In the genomic region with DNA sequence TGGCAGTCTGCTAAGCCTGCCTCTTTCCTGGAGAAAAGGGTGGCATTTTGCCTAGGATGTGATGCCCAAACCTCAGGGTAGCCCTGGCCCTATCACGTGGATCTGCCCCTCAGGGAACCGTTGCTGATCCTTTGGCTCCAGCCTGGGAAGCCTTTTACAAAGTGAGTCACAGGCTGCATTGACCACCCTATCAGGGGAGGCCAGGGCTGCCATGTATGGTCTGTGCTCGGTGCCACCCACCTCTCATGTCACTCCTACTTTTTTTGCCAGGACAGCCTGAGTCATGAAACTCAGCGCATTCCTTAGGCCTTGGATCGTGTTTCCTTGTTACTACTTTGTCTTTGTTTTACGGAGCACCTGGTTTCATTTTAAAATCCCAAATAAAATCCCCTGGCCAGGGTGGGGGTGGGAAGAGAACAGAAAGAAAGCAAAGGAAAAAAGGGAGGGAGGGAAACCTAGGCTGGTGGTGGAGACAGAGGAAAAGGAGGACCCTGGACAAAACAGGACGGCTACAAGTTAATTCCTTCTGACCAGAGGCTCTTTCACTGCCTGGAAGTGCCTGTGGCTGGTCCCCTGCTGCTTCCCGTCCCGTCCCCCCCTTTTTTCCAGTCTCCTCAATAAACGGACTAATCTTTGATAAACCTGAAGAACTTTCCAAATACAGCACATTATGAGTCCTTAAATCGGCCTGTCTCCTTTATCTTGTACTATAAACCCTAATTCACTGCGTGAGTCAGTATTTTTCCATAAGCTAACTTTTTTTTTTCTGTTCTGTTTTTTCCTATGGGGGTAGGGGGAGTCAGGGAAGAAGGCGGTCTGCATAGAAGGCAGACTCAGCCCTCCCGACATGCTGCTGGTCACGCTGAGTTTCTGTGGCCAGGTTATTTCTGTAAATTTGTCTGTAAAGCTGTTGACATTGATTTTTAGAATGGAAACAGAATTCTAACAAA, we compare ENCODE assay signal across 8 mouse cellular contexts. TPM values are rescaled to one million over a fixed set of nuclear protein-coding genes. Genes with fewer than 3 reads are reported as not detected.
A peak's percentile ranks its signal among the peaks of the same experiment; 100 is the strongest.
DNase-seq lines count a peak whose midpoint lies in the region; ATAC-seq and TF ChIP-seq lines count a peak whose summit lies in the region.

No protein-coding gene starts in this region.

- peak overlapping the region; percentile 83 for H3K27ac ChIP-seq in cerebellum, adult 2 months (ENCODE audit: insufficient read depth, low read length)
- peak overlapping the region; percentile 65 for H3K27ac ChIP-seq in hindbrain, embryonic 15.5 days (replicated peaks)
- H3K27ac ChIP-seq in liver, embryonic 13.5 days, result no peak overlapping the region
- H3K27ac ChIP-seq in neural tube, embryonic 13.5 days (replicated peaks), result peak overlapping the region; percentile 76

- 19% methylated on average over 15 of the region's 15 CpGs for WGBS in cerebellum, adult 2 months
- 16% methylated on average over 15 of the region's 15 CpGs for WGBS in hindbrain, embryonic 15.5 days
- WGBS in liver, embryonic 13.5 days (ENCODE audit: insufficient replicate concordance), result 30% methylated on average over 15 of the region's 15 CpGs
- 13% methylated on average over 15 of the region's 15 CpGs for WGBS in neural tube, embryonic 13.5 days

- peak; percentile 56; the same call in 1 of the 2 replicates for ATAC-seq in hindbrain, embryonic 15.5 days (ENCODE audit: low FRiP score, low read depth)
- no peak for ATAC-seq in liver, embryonic 13.5 days (ENCODE audit: low read depth)
- peak; percentile 57 for ATAC-seq in neural tube, embryonic 13.5 days (ENCODE audit: low read depth)

- no peak for TF ChIP-seq CTCF in cerebellum, adult 2 months (IDR thresholded peaks at IDR 0.05; ENCODE audit: borderline replicate concordance, insufficient read depth, low read depth, low read length)

- H3K27me3 ChIP-seq in cerebellum, adult 2 months (ENCODE audit: control insufficient read depth, insufficient read depth, low read length), result no peaks in the 10 kb centered on the region
- H3K27me3 ChIP-seq in hindbrain, embryonic 15.5 days, result no peaks in the 10 kb centered on the region
- no peaks in the 10 kb centered on the region for H3K27me3 ChIP-seq in liver, embryonic 13.5 days
- no peaks in the 10 kb centered on the region for H3K27me3 ChIP-seq in neural tube, embryonic 13.5 days

- H3K4me2 ChIP-seq in hindbrain, embryonic 15.5 days, result peak overlapping the region; percentile 68
- H3K4me2 ChIP-seq in liver, embryonic 13.5 days, result peak overlapping the region; percentile 65
- peak overlapping the region; percentile 65 for H3K4me2 ChIP-seq in neural tube, embryonic 13.5 days

- H3K36me3 ChIP-seq in hindbrain, embryonic 15.5 days, result no peaks in the 10 kb centered on the region
- no peaks in the 10 kb centered on the region for H3K36me3 ChIP-seq in liver, embryonic 13.5 days
- no peaks in the 10 kb centered on the region for H3K36me3 ChIP-seq in neural tube, embryonic 13.5 days

- peaks cover 32% of the 10 kb centered on the region for H3K4me1 ChIP-seq in cerebellum, adult 2 months (ENCODE audit: control insufficient read depth, insufficient read depth, low read length)
- H3K4me1 ChIP-seq in hindbrain, embryonic 15.5 days (replicated peaks), result peaks cover 30% of the 10 kb centered on the region
- no peaks in the 10 kb centered on the region; the same call in none of the 2 replicates for H3K4me1 ChIP-seq in liver, embryonic 13.5 days (replicated peaks)
- H3K4me1 ChIP-seq in neural tube, embryonic 13.5 days (replicated peaks), result peaks cover 28% of the 10 kb centered on the region

- no peak for TF ChIP-seq POLR2A in cerebellum, adult 2 months (IDR thresholded peaks at IDR 0.05; ENCODE audit: borderline replicate concordance, insufficient read depth, low read length)

- 0 out of 2 replicates have a peak overlapping the region, but pooled peaks have one; percentile 42 for H3K9ac ChIP-seq in hindbrain, embryonic 15.5 days
- H3K9ac ChIP-seq in liver, embryonic 13.5 days, result no peak overlapping the region
- peak overlapping the region; percentile 72; the same call in 1 of the 2 replicates for H3K9ac ChIP-seq in neural tube, embryonic 13.5 days

- no peak overlapping the region for H3K4me3 ChIP-seq in cerebellum, adult 2 months (replicated peaks; ENCODE audit: insufficient read depth, low read depth, low read length)
- peak overlapping the region; percentile 38; the same call in 1 of the 2 replicates for H3K4me3 ChIP-seq in hindbrain, embryonic 15.5 days
- H3K4me3 ChIP-seq in liver, embryonic 13.5 days (replicated peaks), result peak overlapping the region; percentile 48; the same call in 1 of the 2 replicates
- H3K4me3 ChIP-seq in neural tube, embryonic 13.5 days, result peak overlapping the region; percentile 40; the same call in 1 of the 2 replicates

- peak; percentile 6 for DNase-seq in CD4-positive helper T cell, adult 2 months (ENCODE audit: low read depth, low spot score)
- DNase-seq in cerebellum, adult 2 months, result peak; percentile 71 to 89
- DNase-seq in forelimb bud, embryonic 11.5 days (ENCODE audit: low read depth, low spot score), result peak; percentile 92
- no peak for DNase-seq in liver, embryonic 13.5 days
- DNase-seq in urinary bladder, postnatal 4 days (ENCODE audit: low spot score in 2 of 2), result no peak
- DNase-seq in right cerebral cortex, postnatal 4 days, result no peak

- H3K9me3 ChIP-seq in hindbrain, embryonic 15.5 days, result no peaks in the 10 kb centered on the region
- no peaks in the 10 kb centered on the region for H3K9me3 ChIP-seq in liver, embryonic 13.5 days (replicated peaks)
- H3K9me3 ChIP-seq in neural tube, embryonic 13.5 days, result no peaks in the 10 kb centered on the region

RNA-seq across cellular contexts. Expression of a gene that starts 39.4 kb away (rescaled TPM):
- polyA plus RNA-seq in cerebellum, adult 2 months (2012; rRNA removed), result 0.11 TPM in 1 of 2 replicates, not detected in the other
- polyA plus RNA-seq in hindbrain, embryonic 15.5 days (2015; fragmentation: Nextera tagmentation; extraction: Ambion mirVana), result not detected in 2 replicates
- polyA plus RNA-seq in liver, embryonic 13.5 days (2015; fragmentation: Nextera tagmentation; extraction: Ambion mirVana), result not detected in 2 replicates
- not detected in 2 replicates for polyA plus RNA-seq in neural tube, embryonic 13.5 days (2015; fragmentation: Nextera tagmentation; extraction: Ambion mirVana)

Comparison
In these comparisons a context has a peak if more than half of its experiments do, and no peak if none do; other contexts are left out.
1. DNase-seq: peak in CD4-positive helper T cell, adult 2 months (single experiment), cerebellum, adult 2 months (2 of 2) and forelimb bud, embryonic 11.5 days (single experiment); none in liver, embryonic 13.5 days (single experiment), urinary bladder, postnatal 4 days (0 of 2) and right cerebral cortex, postnatal 4 days (single experiment).
2. Peak in every context shown above with its lines, with median percentiles within 50 percentile points of each other: H3K4me2 ChIP-seq.